Comparison of ENCODE assay signal across 8 mouse cellular contexts in genomic region chr6:108828872-108829271, GRCm38 (mm10). TPM values are rescaled to one million over a fixed set of nuclear protein-coding genes. Genes with fewer than 3 reads are reported as not detected.
DNase-seq lines count a peak whose midpoint lies in the region; ATAC-seq and TF ChIP-seq lines count a peak whose summit lies in the region.

No protein-coding gene starts in this region.

- no peak for TF ChIP-seq POLR2A in heart, adult 2 months (IDR thresholded peaks at IDR 0.05; ENCODE audit: insufficient read depth, low read depth, low read length)
- TF ChIP-seq POLR2A in MEL (IDR thresholded peaks at IDR 0.05; ENCODE audit: control insufficient read depth in 1 of 2, insufficient read depth in 1 of 2, low read depth in 1 of 2, low read length in 2 of 2, poor library complexity in 1 of 2): no peak
- TF ChIP-seq POLR2A in limb, embryonic 14.5 days (IDR thresholded peaks at IDR 0.05; ENCODE audit: borderline replicate concordance, extremely low read depth, insufficient read depth, insufficient read length): no peak

- H3K79me2 ChIP-seq in heart, adult 2 months (replicated peaks; ENCODE audit: control insufficient read depth, insufficient read depth, low read length): 0 out of 2 replicates have a peak, but pooled peaks cover 3% of the 10 kb centered on the region
- H3K79me2 ChIP-seq in MEL (ENCODE audit: control insufficient read depth, insufficient read depth, low read length, poor library complexity): peaks cover 20% of the 10 kb centered on the region

- no peak for TF ChIP-seq EP300 in heart, adult 2 months (IDR thresholded peaks at IDR 0.05; ENCODE audit: insufficient read depth, low read depth, low read length)
- TF ChIP-seq EP300 in MEL (IDR thresholded peaks at IDR 0.05; ENCODE audit: low read depth in 1 of 2, low read length in 2 of 2): no peak

- H3K27ac ChIP-seq in heart, adult 2 months: peak overlapping the region; percentile 83
- peak overlapping the region; percentile 64 for H3K27ac ChIP-seq in MEL (ENCODE audit: control insufficient read depth, low read depth, low read length)
- H3K27ac ChIP-seq in embryonic facial prominence, embryonic 14.5 days (replicated peaks; ENCODE audit: low read depth, low read length): peak overlapping the region; percentile 87
- H3K27ac ChIP-seq in hindbrain, embryonic 12.5 days: peak overlapping the region; percentile 81
- peak overlapping the region; percentile 80 for H3K27ac ChIP-seq in limb, embryonic 14.5 days (replicated peaks; ENCODE audit: low read depth, low read length)
- peak overlapping the region; percentile 73 for H3K27ac ChIP-seq in midbrain, embryonic 15.5 days

- no peak for DNase-seq in heart, adult 2 months
- DNase-seq in heart, postnatal 25 days (ENCODE audit: low spot score): no peak
- DNase-seq in MEL (ENCODE audit: low read depth, low spot score): peak; percentile 61
- DNase-seq in embryonic facial prominence, embryonic 14.5 days (ENCODE audit: low spot score): peak; percentile 34
- no peak for DNase-seq in limb, embryonic 14.5 days (ENCODE audit: low spot score)
- peak; percentile 67 for DNase-seq in thymus, postnatal 25 days

- H3K4me2 ChIP-seq in embryonic facial prominence, embryonic 14.5 days (ENCODE audit: low read depth, low read length): peak overlapping the region; percentile 76
- peak overlapping the region; percentile 80 for H3K4me2 ChIP-seq in hindbrain, embryonic 12.5 days (replicated peaks)
- H3K4me2 ChIP-seq in limb, embryonic 14.5 days (replicated peaks; ENCODE audit: low read depth, low read length, severe bottlenecking): peak overlapping the region; percentile 83
- peak overlapping the region; percentile 86 for H3K4me2 ChIP-seq in midbrain, embryonic 15.5 days

- H3K9ac ChIP-seq in heart, adult 2 months (ENCODE audit: low read depth, low read length): peak overlapping the region; percentile 76
- peak overlapping the region; percentile 93 for H3K9ac ChIP-seq in MEL (ENCODE audit: control insufficient read depth, low read depth, low read length, poor library complexity, severe bottlenecking)
- peak overlapping the region; percentile 93 for H3K9ac ChIP-seq in embryonic facial prominence, embryonic 14.5 days (ENCODE audit: low read depth, low read length)
- peak overlapping the region; percentile 85 for H3K9ac ChIP-seq in hindbrain, embryonic 12.5 days
- H3K9ac ChIP-seq in limb, embryonic 14.5 days (ENCODE audit: low read depth, low read length, severe bottlenecking): peak overlapping the region; percentile 93
- H3K9ac ChIP-seq in midbrain, embryonic 15.5 days: peak overlapping the region; percentile 96

- H3K9me3 ChIP-seq in MEL (replicated peaks; ENCODE audit: insufficient read depth, low read length): no peaks in the 10 kb centered on the region
- H3K9me3 ChIP-seq in embryonic facial prominence, embryonic 14.5 days (ENCODE audit: control insufficient read depth, low read length): no peaks in the 10 kb centered on the region
- H3K9me3 ChIP-seq in hindbrain, embryonic 12.5 days (replicated peaks): no peaks in the 10 kb centered on the region
- H3K9me3 ChIP-seq in limb, embryonic 14.5 days (ENCODE audit: control insufficient read depth, low read length): no peaks in the 10 kb centered on the region
- no peaks in the 10 kb centered on the region for H3K9me3 ChIP-seq in midbrain, embryonic 15.5 days

- TF ChIP-seq RAD21 in MEL (IDR thresholded peaks at IDR 0.05; ENCODE audit: low read depth, low read length): no peak

- H3K4me3 ChIP-seq in heart, adult 2 months: peak overlapping the region; percentile 76
- peak overlapping the region; percentile 76 to 97 for H3K4me3 ChIP-seq in MEL (ENCODE audit: control insufficient read depth in 1 of 2, insufficient read depth in 1 of 2, low read depth in 2 of 2, low read length in 2 of 2)
- peak overlapping the region; percentile 97 for H3K4me3 ChIP-seq in embryonic facial prominence, embryonic 14.5 days (ENCODE audit: low read depth, low read length)
- H3K4me3 ChIP-seq in hindbrain, embryonic 12.5 days: peak overlapping the region; percentile 71
- H3K4me3 ChIP-seq in limb, embryonic 14.5 days (replicated peaks; ENCODE audit: low read length): peak overlapping the region; percentile 91
- peak overlapping the region; percentile 92 for H3K4me3 ChIP-seq in midbrain, embryonic 15.5 days

- H3K36me3 ChIP-seq in heart, adult 2 months (ENCODE audit: control insufficient read depth, insufficient read depth, low read length): peaks cover 15% of the 10 kb centered on the region
- H3K36me3 ChIP-seq in MEL (ENCODE audit: control insufficient read depth in 1 of 2, insufficient read depth in 2 of 2, low read length in 2 of 2): peaks cover 0 to 29% of the 10 kb centered on the region in 2 experiments; a peak in 2 of 4 replicates
- H3K36me3 ChIP-seq in embryonic facial prominence, embryonic 14.5 days (ENCODE audit: control insufficient read depth, insufficient read depth, low read length): 0 out of 2 replicates have a peak, but pooled peaks cover 4% of the 10 kb centered on the region
- 0 out of 2 replicates have a peak, but pooled peaks cover 3% of the 10 kb centered on the region for H3K36me3 ChIP-seq in hindbrain, embryonic 12.5 days
- no peaks in the 10 kb centered on the region for H3K36me3 ChIP-seq in limb, embryonic 14.5 days (ENCODE audit: control insufficient read depth, insufficient read depth, low read length)
- no peaks in the 10 kb centered on the region for H3K36me3 ChIP-seq in midbrain, embryonic 15.5 days (replicated peaks)

- under 1% methylated on average over 56 of the region's 56 CpGs for WGBS in heart, adult 2 months
- WGBS in embryonic facial prominence, embryonic 14.5 days: 0% methylated on average over 10 of the region's 56 CpGs
- WGBS in hindbrain, embryonic 12.5 days: under 1% methylated on average over 55 of the region's 56 CpGs
- 1% methylated on average over 44 of the region's 56 CpGs for WGBS in limb, embryonic 14.5 days
- WGBS in midbrain, embryonic 15.5 days: under 1% methylated on average over 54 of the region's 56 CpGs

- no peak; the same call in 1 of the 2 replicates for ATAC-seq in embryonic facial prominence, embryonic 14.5 days (ENCODE audit: low read depth)
- peak; percentile 73 for ATAC-seq in hindbrain, embryonic 12.5 days (ENCODE audit: low FRiP score)
- ATAC-seq in limb, embryonic 14.5 days (ENCODE audit: low FRiP score, low read depth): peak; percentile 21; the same call in 1 of the 2 replicates
- ATAC-seq in midbrain, embryonic 15.5 days (replicated peaks): peak; percentile 79

- no peaks in the 10 kb centered on the region for H3K27me3 ChIP-seq in heart, adult 2 months (ENCODE audit: control insufficient read depth, insufficient read depth, low read length)
- H3K27me3 ChIP-seq in MEL (ENCODE audit: control insufficient read depth in 1 of 2, insufficient read depth in 2 of 2, low read length in 2 of 2): no peaks in the 10 kb centered on the region
- no peaks in the 10 kb centered on the region for H3K27me3 ChIP-seq in embryonic facial prominence, embryonic 14.5 days (replicated peaks; ENCODE audit: control insufficient read depth, insufficient read depth, low read length)
- H3K27me3 ChIP-seq in hindbrain, embryonic 12.5 days: no peaks in the 10 kb centered on the region
- H3K27me3 ChIP-seq in limb, embryonic 14.5 days (ENCODE audit: control insufficient read depth, insufficient read depth, low read length): no peaks in the 10 kb centered on the region
- no peaks in the 10 kb centered on the region for H3K27me3 ChIP-seq in midbrain, embryonic 15.5 days (replicated peaks)

- intact Hi-C loops in heart, adult 2 months (cut with DNase I): loop anchor here (2.0 kb wide), 2 partner anchors 46 to 168 kb away; partner anchors contain the start of genes Arl8b and Bhlhe40
- intact Hi-C loops in heart, postnatal 25 days (cut with DNase I): loop anchor here (2.0 kb wide), 1 partner anchor 46 kb away; the partner anchor contains the start of gene Arl8b

- H3K4me1 ChIP-seq in heart, adult 2 months (ENCODE audit: control insufficient read depth, insufficient read depth, low read length): peaks cover 10% of the 10 kb centered on the region
- peaks cover 13 to 32% of the 10 kb centered on the region in 2 experiments for H3K4me1 ChIP-seq in MEL (ENCODE audit: control insufficient read depth in 1 of 2, insufficient read depth in 2 of 2, low read length in 2 of 2)
- peaks cover 9% of the 10 kb centered on the region for H3K4me1 ChIP-seq in embryonic facial prominence, embryonic 14.5 days (ENCODE audit: control insufficient read depth, insufficient read depth, low read length)
- H3K4me1 ChIP-seq in hindbrain, embryonic 12.5 days: peaks cover 18% of the 10 kb centered on the region
- peaks cover 9% of the 10 kb centered on the region for H3K4me1 ChIP-seq in limb, embryonic 14.5 days (ENCODE audit: control insufficient read depth, insufficient read depth, low read length)
- peaks cover 16% of the 10 kb centered on the region for H3K4me1 ChIP-seq in midbrain, embryonic 15.5 days

- no peak for TF ChIP-seq CTCF in heart, adult 2 months (IDR thresholded peaks at IDR 0.05)
- TF ChIP-seq CTCF in MEL (IDR thresholded peaks at IDR 0.05 in 2 of 3, conservative IDR thresholded peaks at IDR 0.05 in 1 of 3; ENCODE audit: control insufficient read depth in 1 of 3, insufficient read depth in 1 of 3, low read depth in 2 of 3, low read length in 3 of 3, poor library complexity in 1 of 3, severe bottlenecking in 1 of 3): no peak

RNA-seq across cellular contexts. Expression of gene Edem1, which starts 0.4 kb away (rescaled TPM):
- total RNA-seq in heart, adult 2 months (2021): 10 to 100 TPM; 10.1 to 13.8 TPM
- polyA plus RNA-seq in heart, adult 2 months (2012; rRNA removed): 6.0 and 7.4 TPM in 2 replicates
- total RNA-seq in heart, postnatal 25 days (2021): 10 to 100 TPM; 12.3 to 14.1 TPM
- 10.8 and 11.1 TPM in 2 replicates for total RNA-seq in MEL (2012; rRNA removed)
- polyA plus RNA-seq in MEL (2012; ENCODE audit: insufficient read depth in 1 of 2, insufficient read length in 2 of 2, low read depth in 1 of 2, low replicate concordance in 2 of 2, missing spikeins in 1 of 2): 10 to 100 TPM in 1 of 2 experiments, not detected in 1; 17.9 TPM
- polyA plus RNA-seq in embryonic facial prominence, embryonic 14.5 days (2014; fragmentation: Nextera tagmentation; extraction: Ambion mirVana): 24.1 and 27.9 TPM in 2 replicates
- polyA plus RNA-seq in hindbrain, embryonic 12.5 days (2016; fragmentation: Nextera tagmentation; extraction: Ambion mirVana): 18.5 and 19.2 TPM in 2 replicates
- polyA plus RNA-seq in limb, embryonic 14.5 days (2012; rRNA removed): 20.2 and 23.5 TPM in 2 replicates
- 24.2 and 26.3 TPM in 2 replicates for polyA plus RNA-seq in limb, embryonic 14.5 days (2014; fragmentation: Nextera tagmentation; extraction: Ambion mirVana)
- 4.5 and 6.5 TPM in 2 replicates for polyA plus RNA-seq in midbrain, embryonic 15.5 days (2015; fragmentation: Nextera tagmentation; extraction: Ambion mirVana)

RNA-seq across cellular contexts. Expression of gene Arl8b, which starts 46.0 kb away (rescaled TPM):
- 100 to 1,000 TPM in 1 of 2 experiments, 10 to 100 TPM in 1; 93.0 to 101 TPM for total RNA-seq in heart, adult 2 months (2021)
- polyA plus RNA-seq in heart, adult 2 months (2012; rRNA removed): 21.5 and 39.1 TPM in 2 replicates
- 10 to 100 TPM; 86.9 to 92.9 TPM for total RNA-seq in heart, postnatal 25 days (2021)
- total RNA-seq in MEL (2012; rRNA removed): 37.7 and 45.2 TPM in 2 replicates
- polyA plus RNA-seq in MEL (2012; ENCODE audit: insufficient read depth in 1 of 2, insufficient read length in 2 of 2, low read depth in 1 of 2, low replicate concordance in 2 of 2, missing spikeins in 1 of 2): 100 to 1,000 TPM in 1 of 2 experiments, 10 to 100 TPM in 1; 75.2 to 120 TPM
- polyA plus RNA-seq in embryonic facial prominence, embryonic 14.5 days (2014; fragmentation: Nextera tagmentation; extraction: Ambion mirVana): 75.5 and 78.7 TPM in 2 replicates
- 76.1 and 86.7 TPM in 2 replicates for polyA plus RNA-seq in hindbrain, embryonic 12.5 days (2016; fragmentation: Nextera tagmentation; extraction: Ambion mirVana)
- 26.9 and 28.0 TPM in 2 replicates for polyA plus RNA-seq in limb, embryonic 14.5 days (2012; rRNA removed)
- 76.5 and 78.7 TPM in 2 replicates for polyA plus RNA-seq in limb, embryonic 14.5 days (2014; fragmentation: Nextera tagmentation; extraction: Ambion mirVana)
- 90.5 and 91.0 TPM in 2 replicates for polyA plus RNA-seq in midbrain, embryonic 15.5 days (2015; fragmentation: Nextera tagmentation; extraction: Ambion mirVana)

Comparison
In these comparisons a context has a peak if more than half of its experiments do, and no peak if none do; other contexts are left out.
1. DNase-seq: peak in MEL (single experiment), embryonic facial prominence, embryonic 14.5 days (single experiment) and thymus, postnatal 25 days (single experiment); none in heart, adult 2 months (0 of 2), heart, postnatal 25 days (single experiment) and limb, embryonic 14.5 days (single experiment).
2. Peak in every context shown above with its lines, with median percentiles within 50 percentile points of each other: H3K27ac ChIP-seq, H3K4me3 ChIP-seq, H3K9ac ChIP-seq and H3K4me2 ChIP-seq.